Mouse (Mus musculus): ENCODE measurements around the gene Gjc3.
"Not testable (repeated sequence)": the region's sequence is repeated elsewhere in the genome, so short reads cannot be mapped to it uniquely, and the experiment has no call there.

Gene Gjc3

DNA sequence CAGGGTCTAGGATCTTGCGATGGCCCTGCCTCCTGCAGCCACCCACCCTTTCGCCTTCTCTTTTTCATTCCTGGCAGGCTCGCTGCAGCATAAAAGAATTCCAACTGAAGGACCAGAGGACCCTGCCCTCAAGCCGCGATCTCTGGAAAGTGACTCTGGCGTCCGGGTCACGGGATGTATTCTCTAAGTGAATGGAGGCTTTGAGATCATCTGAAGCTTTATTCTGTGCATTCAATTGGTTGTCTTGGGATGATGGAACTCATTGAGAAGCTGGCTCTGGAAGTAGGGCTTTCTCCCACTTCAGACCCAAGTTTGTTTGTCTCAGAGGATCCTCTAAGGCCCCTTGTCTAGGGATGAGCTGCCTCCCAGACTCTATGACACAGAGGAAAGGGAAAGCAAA, at the start of gene Gjc3:
Gene Gjc3 (minus strand): TSS at position 154 of the 400 bp plus-strand sequence.
- DNase-seq = no peak

DNA sequence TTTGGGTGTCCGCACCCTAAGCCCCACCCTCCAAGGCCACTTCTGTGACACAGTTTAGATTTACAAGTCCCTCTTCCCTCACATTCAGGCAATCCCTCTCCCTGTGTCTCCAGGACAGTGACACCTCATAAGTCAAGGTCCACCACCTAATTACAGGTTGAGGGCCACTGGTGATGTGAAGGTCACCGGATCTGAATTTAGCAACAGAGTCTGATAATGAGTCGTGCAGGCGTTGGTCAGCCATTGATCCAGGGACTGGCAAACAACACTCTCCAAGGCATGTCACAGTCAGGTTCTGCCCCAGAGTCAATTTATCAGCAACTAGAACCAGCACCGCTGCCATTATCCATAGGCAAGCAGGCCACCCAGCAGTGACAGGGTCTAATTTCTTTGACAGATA, 49.5 kb upstream of the Gjc3 start:
- DNase-seq = no peak

DNA sequence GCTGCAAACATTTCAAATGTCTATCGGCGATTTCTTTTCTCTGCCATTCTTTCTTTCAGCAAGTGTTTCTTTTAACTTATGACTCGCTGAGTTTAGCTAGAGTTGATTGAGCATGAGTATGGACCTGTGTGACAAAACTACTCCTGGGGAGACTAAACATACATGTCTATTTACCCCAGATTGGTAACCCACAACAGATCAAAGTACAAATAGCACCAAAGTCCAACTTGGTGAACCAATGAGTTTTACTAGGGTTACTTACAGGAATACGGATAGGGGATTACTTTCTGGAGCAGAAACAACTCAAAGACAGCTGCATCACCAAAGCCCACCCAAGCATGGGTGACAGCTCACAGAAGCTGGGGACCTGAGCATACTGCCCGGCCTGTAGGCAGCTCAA, 46.5 kb upstream of the Gjc3 start:
- DNase-seq = no peak

DNA sequence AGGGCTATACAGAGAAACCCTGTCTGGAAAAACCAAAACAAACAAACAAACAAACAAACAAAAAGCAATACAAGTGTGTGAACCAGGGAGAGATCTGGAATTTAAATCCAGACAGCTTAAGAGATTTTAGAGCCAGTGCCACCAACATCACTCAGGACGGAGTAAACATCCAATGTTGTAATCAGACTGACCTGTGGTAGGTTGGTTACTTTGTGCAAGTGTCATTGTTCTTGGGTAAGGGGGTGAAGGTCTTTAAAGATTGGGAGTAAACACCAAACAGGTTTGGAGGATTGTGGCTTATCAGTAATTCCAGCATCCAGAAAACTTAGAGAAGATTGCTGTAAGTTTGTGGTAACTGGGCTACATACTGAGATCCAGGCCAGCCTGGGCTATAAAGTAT, 23.5 kb upstream of the Gjc3 start:
- DNase-seq = no peak

DNA sequence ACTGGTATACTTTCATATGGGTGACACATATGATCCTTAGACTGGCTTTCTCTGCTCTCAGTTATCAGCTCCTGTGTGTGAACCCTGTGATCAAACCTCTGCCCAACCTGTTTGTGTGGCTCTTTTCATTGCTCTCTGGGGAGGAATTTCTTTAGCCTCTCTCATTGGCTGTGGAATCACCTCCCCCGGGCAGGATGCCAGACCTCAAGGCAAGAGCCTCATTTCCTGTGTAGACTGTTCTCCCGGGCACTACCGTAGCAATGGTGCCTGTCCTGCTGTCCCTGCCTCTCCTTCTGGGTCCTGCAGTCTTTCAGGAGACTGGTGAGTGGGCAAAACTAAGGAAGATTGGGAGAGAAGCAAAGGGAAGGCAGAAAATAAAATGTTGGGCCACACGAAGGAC, 18.4 kb upstream of the Gjc3 start, which contains the start of gene Azgp1:
Gene Azgp1 (plus strand): TSS at position 221 of the 400 bp plus-strand sequence.
- peak in 1 of 2 experiments; percentile 6 for DNase-seq

DNA sequence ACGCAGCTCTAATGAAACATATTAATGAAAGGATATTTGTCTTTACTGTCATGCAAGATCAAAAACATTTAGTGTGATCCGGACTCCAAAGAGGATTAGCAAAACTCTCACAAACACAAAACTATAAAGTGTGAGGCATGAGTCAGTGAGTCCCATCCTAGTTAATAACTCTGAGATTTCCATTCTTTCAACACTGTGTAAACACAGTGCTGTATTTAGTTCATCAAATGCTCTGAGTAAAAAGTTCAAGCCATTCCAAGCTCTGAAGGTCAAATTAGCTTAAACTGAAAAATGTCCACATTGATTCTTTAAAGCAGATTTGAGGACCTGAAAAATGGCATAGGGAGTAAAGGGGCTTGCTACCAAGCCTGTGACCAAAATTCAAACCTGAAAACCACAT, 16.2 kb upstream of the Gjc3 start:
- DNase-seq = no peak

DNA sequence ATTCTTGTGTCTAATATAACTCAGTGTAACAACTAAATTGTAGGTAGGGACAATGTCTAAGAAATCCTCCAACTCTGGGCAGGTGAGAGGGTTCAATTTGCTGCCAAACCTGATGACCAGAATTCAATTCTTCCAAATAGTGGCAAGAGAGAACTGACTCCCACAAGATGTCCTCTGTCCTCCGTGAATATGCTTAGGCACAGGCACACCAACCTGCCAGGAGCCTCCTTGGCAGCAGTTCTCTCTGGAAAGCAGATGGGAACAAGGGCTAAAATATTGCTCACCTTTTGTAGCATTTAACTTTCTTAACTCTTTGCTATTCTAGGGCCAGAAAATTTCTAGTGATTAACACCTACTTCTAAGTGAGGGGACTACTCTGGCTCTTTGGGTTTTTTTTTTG, 14.4 kb upstream of the Gjc3 start:
- no peak for DNase-seq

DNA sequence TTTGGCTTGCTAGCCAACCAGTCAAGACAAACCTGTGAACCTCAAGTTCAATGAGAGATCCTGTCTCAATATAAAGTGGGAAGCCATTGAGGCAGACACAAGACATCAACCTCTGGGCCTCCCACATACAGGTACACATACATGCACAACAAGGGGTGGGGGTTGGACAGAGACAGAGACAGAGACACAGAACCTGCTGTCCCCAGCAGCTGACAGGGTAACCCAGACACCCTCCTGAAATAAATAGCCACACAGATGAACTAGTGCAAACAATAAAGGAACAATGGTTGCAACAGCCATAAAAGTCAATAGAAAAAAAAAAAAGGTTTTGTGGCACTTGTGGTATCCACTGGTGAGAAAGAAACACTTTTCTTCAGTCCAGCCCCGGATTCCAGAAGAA, 12.5 kb upstream of the Gjc3 start:
- DNase-seq = no peak

DNA sequence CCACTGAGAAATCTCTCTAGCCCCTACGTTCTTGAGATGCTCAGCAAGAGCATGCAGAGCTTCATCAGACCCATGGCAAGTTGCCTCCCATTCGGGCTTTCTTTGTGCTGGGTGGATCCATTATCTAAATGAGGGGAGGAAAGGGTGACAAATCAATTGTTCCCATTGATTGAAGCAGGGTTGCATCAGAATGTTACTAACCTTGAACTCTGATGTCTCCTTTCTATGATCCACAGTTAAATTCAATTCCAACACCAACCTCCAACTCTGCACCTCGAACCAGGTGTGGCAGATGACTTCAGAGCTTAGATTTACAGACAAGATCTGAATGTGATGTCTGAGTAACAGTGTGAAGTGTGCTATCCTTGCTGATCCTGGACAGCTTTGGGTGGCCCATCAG, 11.8 kb upstream of the Gjc3 start:
- no peak for DNase-seq

DNA sequence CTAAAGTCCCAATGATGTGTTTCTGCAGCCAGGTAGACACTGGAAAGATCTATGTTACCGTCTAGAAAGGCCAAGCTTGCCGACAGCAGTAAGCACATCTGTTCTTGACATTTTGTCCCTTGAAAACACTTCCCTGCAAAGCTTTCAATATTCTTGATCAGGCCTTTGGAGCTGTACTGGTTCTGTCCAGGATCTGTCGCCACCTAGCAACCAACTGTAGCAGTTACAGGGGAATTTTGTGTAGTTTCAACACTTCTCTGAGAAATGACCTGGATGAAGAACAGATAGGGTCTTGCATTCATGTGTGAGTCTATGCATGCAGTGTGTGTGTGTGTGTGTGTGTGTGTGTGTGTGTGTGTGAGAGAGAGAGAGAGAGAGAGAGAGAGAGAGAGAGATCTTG, 10.8 kb upstream of the Gjc3 start:
- DNase-seq = peak in 1 of 2 experiments; percentile 10

DNA sequence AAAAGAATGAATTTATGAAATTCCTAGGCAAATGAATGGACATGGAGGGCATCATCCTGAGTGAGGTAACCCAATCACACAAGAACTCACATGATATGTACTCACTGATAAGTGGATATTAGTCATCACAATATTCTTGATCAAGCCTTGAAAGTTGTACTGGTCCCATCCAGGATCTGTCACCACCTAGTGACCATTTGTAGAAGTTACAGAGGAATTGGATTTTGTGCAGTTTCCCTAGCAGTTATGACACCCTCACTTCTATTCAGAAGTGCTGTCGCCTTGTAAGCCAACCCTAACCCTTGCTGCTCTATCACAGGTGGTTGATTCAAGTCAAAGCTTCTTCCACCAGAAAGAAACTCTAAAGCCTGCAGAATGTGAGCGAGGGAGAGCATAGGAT, 10.3 kb upstream of the Gjc3 start:
- no peak for DNase-seq

DNA sequence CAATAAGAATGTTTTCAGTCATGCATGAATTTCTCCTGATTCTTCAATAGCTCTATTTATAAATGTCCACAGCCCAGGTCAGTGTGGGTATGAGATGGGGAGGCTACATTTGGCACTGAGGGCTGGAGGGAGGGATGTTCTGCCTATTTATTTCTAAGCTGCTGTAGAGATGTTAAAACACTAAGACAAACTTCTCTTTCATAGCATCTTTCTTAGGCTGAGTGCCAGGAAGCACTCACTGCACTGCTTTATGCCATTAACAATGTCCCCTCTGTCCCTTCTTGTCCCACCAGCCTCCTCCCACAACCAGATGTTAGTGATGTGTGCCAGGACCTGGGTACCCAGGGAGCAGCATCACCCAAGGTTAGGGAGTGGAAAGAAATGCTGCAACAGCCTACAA, 3.6 kb upstream of the Gjc3 start:
- DNase-seq = peak in 1 of 2 experiments; percentile 2

DNA sequence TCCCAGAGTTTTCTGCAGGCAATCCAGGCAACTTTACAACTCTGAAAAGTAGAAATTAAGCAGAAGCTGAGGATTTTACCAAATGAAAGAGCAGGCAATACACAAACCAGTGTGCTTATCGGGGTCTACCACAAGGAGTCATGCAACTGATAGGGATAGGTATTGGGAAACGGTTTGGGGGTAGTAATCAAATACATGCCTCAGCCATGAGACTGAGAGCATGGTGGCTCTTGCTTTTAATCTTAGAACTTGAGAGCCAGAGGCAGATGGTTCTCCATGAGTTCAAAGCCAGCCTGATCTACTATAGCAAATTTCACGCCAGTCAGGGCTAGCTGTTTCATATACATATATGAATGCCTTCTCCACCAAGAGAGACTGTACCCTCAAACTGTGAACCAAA, 6.5 kb downstream of the Gjc3 start:
- no peak for DNase-seq

DNA sequence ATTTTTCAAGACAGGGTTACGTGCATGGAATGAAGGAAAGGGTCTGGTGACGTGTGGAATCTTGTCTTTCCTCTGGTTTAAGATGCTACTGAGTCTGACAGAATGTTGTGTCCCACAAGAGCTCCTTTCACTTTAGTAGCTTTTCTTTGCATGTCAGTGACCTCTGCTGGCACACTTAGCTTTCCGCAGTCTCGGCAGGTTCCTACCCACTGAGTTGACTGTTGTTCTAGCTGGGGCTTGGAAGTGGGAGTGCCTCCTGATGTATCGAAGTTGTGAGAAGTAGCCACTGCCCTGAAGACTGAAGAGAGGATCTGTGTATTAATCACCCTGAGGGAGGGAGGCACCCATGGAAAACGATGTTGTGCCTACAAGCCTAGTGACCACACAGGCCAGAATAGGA, 11.7 kb downstream of the Gjc3 start:
- DNase-seq = peak; percentile 39 to 48

DNA sequence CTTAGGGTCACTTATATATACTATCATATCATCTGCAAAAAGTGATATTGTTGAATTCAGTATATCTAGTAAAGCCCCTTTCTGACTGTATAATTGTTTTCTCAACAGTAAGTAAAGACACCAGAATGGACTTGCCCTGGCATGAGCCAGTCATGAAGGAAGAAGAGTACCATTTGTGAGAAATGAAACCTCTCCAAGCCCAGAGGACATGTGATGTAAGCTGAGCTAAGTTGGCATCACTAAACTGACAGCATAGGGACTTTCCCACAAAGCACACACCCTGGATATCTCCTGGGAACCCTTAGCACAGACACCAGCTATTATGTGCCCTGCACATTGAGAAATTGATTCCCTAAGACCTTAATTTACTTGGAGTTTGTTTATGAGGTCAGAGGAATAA, 15.6 kb downstream of the Gjc3 start:
- DNase-seq = no peak

DNA sequence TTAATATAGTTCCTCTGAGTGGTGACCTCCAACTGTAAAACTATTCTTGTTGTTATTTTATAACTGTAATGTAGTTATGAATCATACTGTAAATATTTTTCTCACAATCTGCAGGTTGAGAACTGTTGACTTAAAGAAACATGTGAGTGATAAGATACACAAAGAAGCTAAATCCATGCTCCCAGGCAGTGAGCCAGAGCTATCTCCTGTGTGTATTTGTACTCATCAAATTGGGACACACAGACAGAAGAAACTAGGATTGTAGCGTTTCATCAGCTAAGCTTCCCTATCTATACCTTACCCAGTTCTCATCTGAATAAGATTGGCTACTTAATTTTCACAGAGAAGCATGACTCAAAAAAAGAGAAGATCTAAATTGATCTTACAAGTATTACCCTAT, 19.8 kb downstream of the Gjc3 start:
- DNase-seq = no peak

DNA sequence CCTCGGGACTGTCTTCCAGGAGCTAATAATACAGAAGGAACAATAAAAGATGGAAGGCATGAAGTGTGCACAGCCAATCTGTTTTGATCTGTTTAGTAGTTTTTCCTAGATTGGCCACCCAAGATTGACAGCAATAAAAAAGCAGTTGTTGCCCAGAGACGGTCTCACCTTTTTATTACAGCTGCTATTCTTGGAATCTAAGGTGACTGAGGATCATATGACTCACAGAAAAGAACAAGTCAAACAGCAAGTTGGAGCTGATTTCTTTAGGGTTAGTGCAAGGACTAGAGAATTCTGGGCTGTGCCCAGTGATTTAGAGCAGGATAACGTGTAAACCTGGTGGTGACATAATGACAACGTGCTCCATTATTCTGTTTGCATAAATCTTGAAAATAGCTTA, 21.9 kb downstream of the Gjc3 start:
- no peak for DNase-seq

DNA sequence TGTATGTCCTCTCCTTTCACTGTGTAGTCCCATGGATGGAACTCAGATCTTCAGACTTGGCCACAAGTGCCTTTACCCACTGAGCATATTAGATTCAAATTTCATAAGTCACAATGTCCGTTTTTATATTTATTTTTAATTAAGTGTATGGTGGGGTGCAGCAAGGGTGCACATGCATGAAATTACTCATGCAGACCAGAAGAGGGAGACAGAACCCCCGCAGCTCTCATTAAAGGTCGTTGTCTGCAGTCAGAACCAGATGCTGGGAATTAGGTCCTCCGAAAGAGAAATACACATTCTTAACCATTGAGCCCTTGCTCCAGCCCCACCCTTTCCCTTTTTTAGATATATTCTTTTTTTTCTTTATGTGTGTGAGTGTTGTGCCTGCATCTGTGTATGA, 25.7 kb downstream of the Gjc3 start:
- DNase-seq = no peak

DNA sequence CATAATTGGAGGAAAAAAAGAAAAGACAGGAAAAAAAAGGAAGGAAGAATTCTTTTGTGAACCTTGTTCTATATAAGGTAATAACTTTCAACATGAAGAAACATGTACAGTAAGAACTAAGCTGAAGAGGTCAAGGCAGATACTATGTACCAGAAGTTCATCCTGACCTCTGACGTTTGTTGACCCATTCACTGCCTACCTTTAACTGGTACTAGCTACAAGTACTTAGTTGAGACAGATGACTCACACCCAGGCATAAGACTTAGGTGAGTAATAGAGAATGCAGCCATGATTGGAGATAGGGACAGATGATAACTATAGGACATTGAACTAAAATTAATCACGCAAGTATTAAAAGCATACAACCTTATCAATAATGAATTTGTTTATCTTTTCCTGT, 26.4 kb downstream of the Gjc3 start:
- DNase-seq = no peak

DNA sequence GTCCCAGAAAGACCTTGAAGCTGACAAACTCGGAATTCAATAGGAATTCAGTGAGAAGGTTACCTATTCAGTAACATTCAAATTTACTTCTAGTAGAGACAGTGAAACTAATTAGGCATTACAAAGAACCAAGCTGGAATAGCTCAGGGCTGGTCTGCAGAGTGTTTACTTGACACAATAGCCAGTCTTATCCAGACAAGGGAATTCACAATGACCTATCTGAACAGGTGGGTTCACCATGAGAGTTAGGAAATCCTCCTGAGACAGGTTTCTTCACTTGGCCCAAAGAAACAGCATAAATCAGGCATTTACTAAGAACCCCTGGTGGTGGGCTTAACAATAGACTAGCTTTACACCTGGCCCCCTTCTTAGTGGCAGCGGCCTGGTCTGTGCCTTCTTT, 29.0 kb downstream of the Gjc3 start:
- DNase-seq = not testable (repeated sequence)

DNA sequence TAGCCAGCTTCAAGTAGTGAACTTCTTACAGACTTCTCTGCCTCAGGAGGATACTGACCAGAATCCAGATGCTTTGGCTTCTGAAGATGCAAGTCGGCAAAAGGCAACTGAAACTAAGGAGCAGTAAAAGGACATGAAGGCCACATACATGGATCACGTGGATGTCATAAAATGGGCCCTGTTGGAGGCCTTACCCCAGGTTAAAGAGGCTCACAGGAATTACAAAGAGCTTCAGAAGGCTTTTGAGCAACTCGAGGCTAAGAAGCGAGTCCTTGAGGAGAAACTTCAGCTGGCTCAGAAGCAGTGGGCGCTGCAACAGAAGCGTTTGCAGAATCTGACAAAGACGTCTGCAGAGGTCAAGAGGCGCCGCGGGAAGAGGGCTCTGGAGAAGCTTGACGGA, 34.5 kb downstream of the Gjc3 start:
- DNase-seq = no peak

DNA sequence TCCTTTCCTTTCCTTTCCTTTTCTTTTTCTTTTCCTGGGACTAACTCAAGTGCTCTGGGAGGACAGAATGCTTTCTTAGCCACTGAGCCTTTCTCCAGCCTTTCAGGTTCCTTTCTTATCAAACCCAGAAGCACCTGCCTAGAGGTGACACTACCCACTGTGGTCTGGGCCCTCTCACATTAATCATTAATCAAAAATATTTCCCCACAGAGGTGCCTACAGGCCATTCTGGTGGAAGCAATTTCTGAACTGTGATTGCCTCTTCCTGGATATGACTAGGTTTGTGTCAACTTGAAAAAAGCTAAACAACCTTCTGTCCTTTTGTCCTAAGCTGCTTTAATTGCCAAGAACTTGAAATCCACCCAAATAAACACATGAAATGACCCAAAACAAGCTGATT, 40.7 kb downstream of the Gjc3 start:
- no peak for DNase-seq

DNA sequence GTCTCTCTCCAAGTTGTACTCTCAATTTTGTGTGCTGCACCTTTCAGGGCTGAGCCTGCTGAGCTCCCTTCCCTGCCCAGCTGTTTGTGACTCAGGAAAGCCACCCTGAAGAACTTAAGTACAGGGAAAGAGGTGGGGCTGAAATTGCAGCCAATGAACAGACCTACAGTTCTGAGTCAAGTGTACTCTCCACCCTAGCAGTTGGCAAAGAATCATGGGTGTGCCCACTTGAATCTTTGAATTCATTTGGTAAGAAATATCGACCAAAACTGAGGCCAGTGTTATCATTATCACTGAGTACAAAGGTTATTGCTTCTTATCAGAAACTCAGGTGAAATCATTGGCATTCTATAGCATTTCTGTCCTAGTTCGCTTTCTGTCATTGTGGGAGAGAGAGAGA, 41.4 kb downstream of the Gjc3 start, which contains the start of gene Cyp3a13:
Gene Cyp3a13 (minus strand): TSS at position 88 of the 400 bp plus-strand sequence.
- DNase-seq = no peak

DNA sequence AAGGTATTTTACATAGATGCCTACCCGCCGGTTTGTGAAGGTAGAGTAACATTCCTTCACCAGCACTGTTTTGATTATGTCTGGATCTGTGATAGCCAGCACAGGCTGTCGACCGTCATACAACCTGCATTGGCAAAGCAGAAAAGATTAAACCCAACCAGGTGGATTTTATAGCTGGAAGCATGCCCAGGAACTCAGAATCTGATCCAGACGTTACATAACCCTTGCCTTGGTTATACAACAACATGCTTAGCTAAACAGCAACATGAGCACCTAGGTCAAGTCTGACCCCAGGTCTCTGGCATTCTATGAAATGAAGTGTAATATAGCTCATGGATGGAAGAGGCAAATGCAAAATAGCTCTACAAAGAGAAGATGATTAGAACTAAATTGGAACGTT, 47.3 kb downstream of the Gjc3 start:
- DNase-seq = peak; percentile 71 to 76

DNA sequence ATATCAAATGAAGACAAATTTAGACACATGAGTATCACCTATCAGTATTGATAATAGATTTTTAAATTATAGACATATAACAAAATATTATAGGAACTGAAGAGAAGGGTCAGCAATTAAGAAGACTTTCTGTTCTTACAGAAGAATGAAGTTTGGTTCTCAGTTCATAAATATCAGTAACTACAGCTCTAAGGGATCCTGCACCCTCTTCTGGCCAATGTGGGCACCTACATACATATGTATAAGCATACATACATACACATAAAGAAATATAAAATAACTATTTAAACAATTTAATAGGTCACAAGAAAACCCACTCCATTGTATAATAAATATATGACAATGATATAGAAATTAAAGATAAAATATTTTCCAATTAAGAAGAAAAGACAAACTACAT, 48.4 kb downstream of the Gjc3 start:
- no peak for DNase-seq
